Mouse (Mus musculus) embryonic facial prominence, embryonic 12.5 days (tissue): ENCODE measurements at regions not wholly inside any gene's neighbourhood (a gene's known extent, or its start where the extent isn't known, plus 50 kb on each side); places are given as distances from the start of the nearest gene placed in this dataset.

ENCODE experiments used
- ATAC-seq: fragments of 200-750 bp; cut with Nextera tagmentation; 2 replicates; pipeline ENCODE4 v1.8.0; 2017; ENCODE audit not compliant: insufficient number of reproducible peaks, insufficient read depth, low FRiP score, low TSS enrichment
- H3K27ac ChIP-seq: fragments of 300-500 bp; sonication (generic); 2 replicates; pipeline ENCODE4 v1.5.1; 2016; ENCODE audit warnings: mild to moderate bottlenecking
- H3K27me3 ChIP-seq: fragments of 300-500 bp; sonication (generic); 2 replicates; pipeline ENCODE4 v1.6.1; 2016; ENCODE audit warnings: mild to moderate bottlenecking, moderate library complexity
- H3K36me3 ChIP-seq: fragments of 300-500 bp; sonication (generic); 2 replicates; pipeline ENCODE4 v1.6.1; 2016; ENCODE audit warnings: mild to moderate bottlenecking
- H3K4me1 ChIP-seq: fragments of 300-500 bp; sonication (generic); 2 replicates; pipeline ENCODE4 v1.6.1; 2016
- H3K4me2 ChIP-seq: fragments of 300-500 bp; sonication (generic); replicated peaks from 2 replicates; pipeline ENCODE4 v1.6.1; 2016; ENCODE audit warnings: mild to moderate bottlenecking, moderate library complexity
- H3K4me3 ChIP-seq: fragments of 300-500 bp; sonication (generic); 2 replicates; pipeline ENCODE4 v1.5.1; 2016; ENCODE audit warnings: mild to moderate bottlenecking
- H3K9ac ChIP-seq: fragments of 300-500 bp; sonication (generic); 2 replicates; pipeline ENCODE4 v1.6.1; 2016; ENCODE audit warnings: mild to moderate bottlenecking, moderate library complexity
- H3K9me3 ChIP-seq: fragments of 300-500 bp; sonication (generic); 2 replicates; pipeline ENCODE4 v1.6.1; 2016; ENCODE audit warnings: mild to moderate bottlenecking, moderate library complexity
- WGBS: fragments of 180-500 bp; shearing (Covaris S2); methylation state at CpG from one replicate; pipeline ENCODE4 v1.1.7; 2016; 5-methylcytosine and 5-hydroxymethylcytosine counted together

- WGBS = 75% methylated on average over 1 of the region's 1 CpGs
- no peak overlapping the region for H3K4me2 ChIP-seq
- no peak overlapping the region for H3K27ac ChIP-seq
- H3K9ac ChIP-seq = no peak overlapping the region
- no peaks in the 10 kb centered on the region for H3K9me3 ChIP-seq
- no peak for ATAC-seq
- H3K4me3 ChIP-seq = no peak overlapping the region
- H3K36me3 ChIP-seq = no peaks in the 10 kb centered on the region
- H3K4me1 ChIP-seq = no peaks in the 10 kb centered on the region
- H3K27me3 ChIP-seq = no peaks in the 10 kb centered on the region
Measured at GRCm38 (mm10) chr3:17452984-17453383, 495.2 kb upstream of the Cypt12 start.

- no peaks in the 10 kb centered on the region for H3K27me3 ChIP-seq
- no peaks in the 10 kb centered on the region for H3K4me1 ChIP-seq
- no peak overlapping the region for H3K4me2 ChIP-seq
- no peaks in the 10 kb centered on the region for H3K9me3 ChIP-seq
- no peak overlapping the region for H3K4me3 ChIP-seq
- H3K9ac ChIP-seq = no peak overlapping the region
- no peak overlapping the region for H3K27ac ChIP-seq
- no peak for ATAC-seq
- WGBS = 91% methylated on average over 5 of the region's 5 CpGs
- no peaks in the 10 kb centered on the region for H3K36me3 ChIP-seq
Measured at GRCm38 (mm10) chr3:17460545-17460944, 487.7 kb upstream of the Cypt12 start.

- Histone ChIP-seq H3K9ac (no peak overlapping the region), H3K27ac (no peak overlapping the region), H3K9me3 (no peaks in the 10 kb centered on the region), H3K4me1 (no peaks in the 10 kb centered on the region), H3K4me2 (no peak overlapping the region), H3K4me3 (no peak overlapping the region), H3K27me3 (no peaks in the 10 kb centered on the region), H3K36me3 (no peaks in the 10 kb centered on the region)
- WGBS = 89% methylated on average over 4 of the region's 4 CpGs
- ATAC-seq = no peak
Measured at GRCm38 (mm10) chr3:17461365-17461764, 486.8 kb upstream of the Cypt12 start.

- WGBS = 80% methylated on average over 2 of the region's 2 CpGs
- Histone ChIP-seq H3K36me3 (no peaks in the 10 kb centered on the region), H3K27me3 (no peaks in the 10 kb centered on the region), H3K4me2 (no peak overlapping the region), H3K4me3 (no peak overlapping the region), H3K9ac (no peak overlapping the region), H3K27ac (no peak overlapping the region), H3K9me3 (no peaks in the 10 kb centered on the region), H3K4me1 (no peaks in the 10 kb centered on the region)
- no peak for ATAC-seq
Measured at GRCm38 (mm10) chr3:17473812-17474211, 474.4 kb upstream of the Cypt12 start.

- Histone ChIP-seq H3K4me2 (no peak overlapping the region), H3K27ac (no peak overlapping the region), H3K36me3 (no peaks in the 10 kb centered on the region), H3K4me1 (no peaks in the 10 kb centered on the region), H3K9me3 (no peaks in the 10 kb centered on the region), H3K9ac (no peak overlapping the region), H3K27me3 (no peaks in the 10 kb centered on the region), H3K4me3 (no peak overlapping the region)
- ATAC-seq = no peak
- 31% methylated on average over 4 of the region's 4 CpGs for WGBS
Measured at GRCm38 (mm10) chr3:17489240-17490142, 458.7 kb upstream of the Cypt12 start.

- H3K27ac ChIP-seq = no peak overlapping the region
- H3K4me1 ChIP-seq = no peaks in the 10 kb centered on the region
- H3K9ac ChIP-seq = no peak overlapping the region
- no peaks in the 10 kb centered on the region for H3K27me3 ChIP-seq
- H3K4me2 ChIP-seq = no peak overlapping the region
- H3K9me3 ChIP-seq = no peaks in the 10 kb centered on the region
- H3K36me3 ChIP-seq = no peaks in the 10 kb centered on the region
- H3K4me3 ChIP-seq = no peak overlapping the region
- no peak for ATAC-seq
Measured at GRCm38 (mm10) chr3:17490632-17491031, 457.6 kb upstream of the Cypt12 start.

- Histone ChIP-seq H3K4me1 (no peaks in the 10 kb centered on the region), H3K4me3 (no peak overlapping the region), H3K4me2 (no peak overlapping the region), H3K9me3 (no peaks in the 10 kb centered on the region), H3K27ac (no peak overlapping the region), H3K9ac (no peak overlapping the region), H3K36me3 (no peaks in the 10 kb centered on the region), H3K27me3 (no peaks in the 10 kb centered on the region)
- no peak for ATAC-seq
- WGBS = 85% methylated on average over 3 of the region's 3 CpGs
Measured at GRCm38 (mm10) chr3:17498291-17498690, 449.9 kb upstream of the Cypt12 start.

GRCm38 (mm10) chr3:17501556-17501955, 446.7 kb upstream of the Cypt12 start:
- H3K4me3 ChIP-seq = no peak overlapping the region
- H3K36me3 ChIP-seq = no peaks in the 10 kb centered on the region
- ATAC-seq = no peak
- WGBS = 75% methylated on average over 2 of the region's 2 CpGs
- H3K4me1 ChIP-seq = no peaks in the 10 kb centered on the region
- H3K9me3 ChIP-seq = no peaks in the 10 kb centered on the region
- H3K4me2 ChIP-seq = no peak overlapping the region
- H3K9ac ChIP-seq = no peak overlapping the region
- no peak overlapping the region for H3K27ac ChIP-seq
- H3K27me3 ChIP-seq = no peaks in the 10 kb centered on the region

- no peaks in the 10 kb centered on the region for H3K36me3 ChIP-seq
- no peaks in the 10 kb centered on the region for H3K4me1 ChIP-seq
- H3K27me3 ChIP-seq = no peaks in the 10 kb centered on the region
- H3K4me3 ChIP-seq = no peak overlapping the region
- no peak overlapping the region for H3K4me2 ChIP-seq
- no peak for ATAC-seq
- H3K9ac ChIP-seq = no peak overlapping the region
- H3K27ac ChIP-seq = no peak overlapping the region
- no peaks in the 10 kb centered on the region for H3K9me3 ChIP-seq
Measured at GRCm38 (mm10) chr3:17541346-17541745, 406.9 kb upstream of the Cypt12 start.

- H3K9ac ChIP-seq = no peak overlapping the region
- H3K4me1 ChIP-seq = no peaks in the 10 kb centered on the region
- WGBS = 69% methylated on average over 1 of the region's 1 CpGs
- H3K36me3 ChIP-seq = no peaks in the 10 kb centered on the region
- no peak overlapping the region for H3K4me3 ChIP-seq
- no peaks in the 10 kb centered on the region for H3K9me3 ChIP-seq
- H3K27ac ChIP-seq = no peak overlapping the region
- no peaks in the 10 kb centered on the region for H3K27me3 ChIP-seq
- H3K4me2 ChIP-seq = no peak overlapping the region
- ATAC-seq = no peak
Measured at GRCm38 (mm10) chr3:17547559-17548059, 400.6 kb upstream of the Cypt12 start.

GRCm38 (mm10) chr3:17582487-17582886, 365.7 kb upstream of the Cypt12 start:
- Histone ChIP-seq H3K9ac (no peak overlapping the region), H3K4me1 (no peaks in the 10 kb centered on the region), H3K9me3 (no peaks in the 10 kb centered on the region), H3K27ac (no peak overlapping the region), H3K36me3 (no peaks in the 10 kb centered on the region), H3K4me3 (no peak overlapping the region), H3K4me2 (no peak overlapping the region), H3K27me3 (no peaks in the 10 kb centered on the region)
- 69% methylated on average over 9 of the region's 9 CpGs for WGBS
- ATAC-seq = no peak

GRCm38 (mm10) chr3:17589956-17590546, 358.2 kb upstream of the Cypt12 start:
- no peaks in the 10 kb centered on the region for H3K27me3 ChIP-seq
- no peaks in the 10 kb centered on the region for H3K9me3 ChIP-seq
- 56% methylated on average over 2 of the region's 2 CpGs for WGBS

More at GRCm38 (mm10) chr3:17589956-17590546, 358.2 kb upstream of the Cypt12 start:
- ATAC-seq = no peak
- Histone ChIP-seq H3K9ac (no peak overlapping the region), H3K4me2 (no peak overlapping the region), H3K4me1 (no peaks in the 10 kb centered on the region), H3K27ac (no peak overlapping the region), H3K36me3 (no peaks in the 10 kb centered on the region), H3K4me3 (no peak overlapping the region)
